Mouse (Mus musculus) liver, embryonic 14.5 days (tissue): ENCODE measurements around the gene Stum.

ENCODE experiments used
- CTCF ChIP-seq: IDR thresholded peaks from 2 replicates; pipeline ENCODE4 v1.5.1; 2016; ENCODE audit warnings: antibody characterized with exemption, low read depth, control low read depth
- EP300 ChIP-seq: IDR thresholded peaks from 2 replicates; pipeline ENCODE4 v1.6.1; 2016; ENCODE audit warnings: antibody characterized with exemption, low read depth

- TF ChIP-seq CTCF (no peak), EP300 (no peak)
Measured at GRCm38 (mm10) chr1:180514077-180514476, 30.8 kb upstream of the Stum start.
